Mouse (Mus musculus) mouse embryonic stem cell (cell line): ENCODE measurements at regions not wholly inside any gene's neighbourhood (a gene's known extent, or its start where the extent isn't known, plus 50 kb on each side); places are given as distances from the start of the nearest gene placed in this dataset.

Source experiments
- in situ Hi-C, 2 experiments: fragments of 300-500 bp; cut with MboI; formaldehyde crosslinking; loops; 1 replicate in 1 of 2; 3 replicates in 1 of 2; pipeline ENCODE4 v1.14.3; 2019 to 2020; ENCODE audit warnings: low sequenced_read_pairs in 2 of 2, low pct_unique_long_range_greater_than_20kb in 1 of 2, mixed read lengths in 1 of 2; ENCODE audit not compliant: unreplicated experiment in 1 of 2

GRCm38 (mm10) chr10:111672454-111673316 is 166.6 kb downstream of the Phlda1 start:
- in situ Hi-C loops: loop anchor here in 1 of 2 experiments (25.0 kb wide), 1 partner anchor 265 kb away; no protein-coding TSS in a partner anchor

GRCm38 (mm10) chr10:111673317-111673610 is 167.2 kb downstream of the Phlda1 start:
- in situ Hi-C loops: loop anchor here in 1 of 2 experiments (25.0 kb wide), 1 partner anchor 264 kb away; no protein-coding TSS in a partner anchor

- in situ Hi-C loops: no loop called here
Observed at GRCm38 (mm10) chr10:111676255-111676654, 170.2 kb downstream of the Phlda1 start.

- in situ Hi-C loops: no loop called here
Observed at GRCm38 (mm10) chr10:111680919-111681318, 174.8 kb downstream of the Phlda1 start.

- in situ Hi-C loops: no loop called here
Observed at GRCm38 (mm10) chr10:111684409-111685346, 178.6 kb downstream of the Phlda1 start.

GRCm38 (mm10) chr10:111686585-111686984 is 180.5 kb downstream of the Phlda1 start:
- in situ Hi-C loops: no loop called here

GRCm38 (mm10) chr10:111689587-111689986 is 183.5 kb downstream of the Phlda1 start:
- in situ Hi-C loops: no loop called here

- in situ Hi-C loops: no loop called here
Observed at GRCm38 (mm10) chr10:111693762-111694161, 187.7 kb downstream of the Phlda1 start.

- in situ Hi-C loops: no loop called here
Observed at GRCm38 (mm10) chr10:111694227-111695200, 188.4 kb downstream of the Phlda1 start.

- in situ Hi-C loops: no loop called here
Observed at GRCm38 (mm10) chr10:111695918-111696760, 190.1 kb downstream of the Phlda1 start.

- in situ Hi-C loops: no loop called here
Observed at GRCm38 (mm10) chr10:111696987-111697386, 190.9 kb downstream of the Phlda1 start.

GRCm38 (mm10) chr10:111699557-111700508 is 193.7 kb downstream of the Phlda1 start:
- in situ Hi-C loops: no loop called here

GRCm38 (mm10) chr10:111700570-111700969 is 194.5 kb downstream of the Phlda1 start:
- in situ Hi-C loops: no loop called here

- in situ Hi-C loops: no loop called here
Observed at GRCm38 (mm10) chr10:111701138-111701537, 195.1 kb downstream of the Phlda1 start.

- in situ Hi-C loops: no loop called here
Observed at GRCm38 (mm10) chr10:111702435-111702834, 196.3 kb downstream of the Phlda1 start.

- in situ Hi-C loops: no loop called here
Observed at GRCm38 (mm10) chr10:111703447-111703846, 197.4 kb downstream of the Phlda1 start.
